Mouse (Mus musculus) right cerebral cortex, adult 2 months (tissue): ENCODE results near the gene Mobp.

Experiments
- DNase-seq, 2 experiments: peaks; one replicate each; pipeline ENCODE4 v3.0.0; 2021 to 2022; ENCODE audit warnings: low spot score in 2 of 2

Gene Mobp

GRCm38 (mm10) chr9:120134529-120135160 lies 14.9 kb upstream of the Mobp start:
- no peak for DNase-seq

- DNase-seq = no peak
Observed at GRCm38 (mm10) chr9:120135454-120135853, 14.1 kb upstream of the Mobp start.

GRCm38 (mm10) chr9:120140652-120141051 lies 8.9 kb upstream of the Mobp start:
- DNase-seq = peak; percentile 88 to 90

GRCm38 (mm10) chr9:120144474-120144873 lies 5.0 kb upstream of the Mobp start:
- no peak for DNase-seq

GRCm38 (mm10) chr9:120151152-120151551 lies 1.6 kb downstream of the Mobp start:
- DNase-seq = no peak

GRCm38 (mm10) chr9:120151906-120152399 lies 2.4 kb downstream of the Mobp start:
- no peak for DNase-seq

- DNase-seq = no peak
Observed at GRCm38 (mm10) chr9:120158047-120158446, 8.5 kb downstream of the Mobp start.

- no peak for DNase-seq
Observed at GRCm38 (mm10) chr9:120163862-120164261, 14.4 kb downstream of the Mobp start.

- no peak for DNase-seq
Observed at GRCm38 (mm10) chr9:120167826-120168225, 18.3 kb downstream of the Mobp start.

GRCm38 (mm10) chr9:120171295-120171694 lies 21.8 kb downstream of the Mobp start:
- DNase-seq = peak; percentile 78 to 81

- peak in 1 of 2 experiments; percentile 44 for DNase-seq
Observed at GRCm38 (mm10) chr9:120174436-120175137, 25.1 kb downstream of the Mobp start.

GRCm38 (mm10) chr9:120178813-120179212 lies 29.3 kb downstream of the Mobp start:
- DNase-seq = peak in 1 of 2 experiments; percentile 40

GRCm38 (mm10) chr9:120184499-120184898 lies 35.0 kb downstream of the Mobp start:
- peak; percentile 77 to 82 for DNase-seq

GRCm38 (mm10) chr9:120186856-120187255 lies 37.3 kb downstream of the Mobp start:
- DNase-seq = no peak

- no peak for DNase-seq
Observed at GRCm38 (mm10) chr9:120190891-120191290, 41.4 kb downstream of the Mobp start.

GRCm38 (mm10) chr9:120191362-120192098 lies 42.0 kb downstream of the Mobp start:
- DNase-seq = peak; percentile 96 to 97

- DNase-seq = peak; percentile 47 to 63
Observed at GRCm38 (mm10) chr9:120192742-120193141, 43.2 kb downstream of the Mobp start.

GRCm38 (mm10) chr9:120200873-120201272 lies 51.4 kb downstream of the Mobp start:
- no peak for DNase-seq

- DNase-seq = no peak
Observed at GRCm38 (mm10) chr9:120201743-120202142, 52.2 kb downstream of the Mobp start.

- peak in 1 of 2 experiments; percentile 43 for DNase-seq
Observed at GRCm38 (mm10) chr9:120202683-120203082, 53.2 kb downstream of the Mobp start.

- DNase-seq = no peak
Observed at GRCm38 (mm10) chr9:120203936-120204335, 54.4 kb downstream of the Mobp start.

GRCm38 (mm10) chr9:120206897-120207296 lies 57.4 kb downstream of the Mobp start:
- DNase-seq = no peak
